Mouse (Mus musculus) lung, embryonic 14.5 days (tissue): Measurements from ENCODE around the gene Mthfd2l. TPM values are rescaled to one million over a fixed set of nuclear protein-coding genes. Genes with fewer than 3 reads are reported as not detected.

Source experiments
- ATAC-seq: fragments of 200-750 bp; cut with Nextera tagmentation; 2 replicates; pipeline ENCODE4 v1.8.0; 2017; ENCODE audit warnings: mild to moderate bottlenecking, moderate TSS enrichment, moderate library complexity; ENCODE audit not compliant: insufficient read depth
- DNase-seq: peaks from one replicate; pipeline ENCODE4 v3.0.0-alpha.2; 2015
- H3K27ac ChIP-seq: fragments of 300-500 bp; sonication (generic); 2 replicates; pipeline ENCODE4 v1.5.1; 2014; ENCODE audit warnings: low read depth, mild to moderate bottlenecking, moderate library complexity
- H3K27me3 ChIP-seq: fragments of 300-500 bp; sonication (generic); 2 replicates; pipeline ENCODE4 v1.6.1; 2014; ENCODE audit warnings: low read length, control low read depth; ENCODE audit not compliant: insufficient read depth
- H3K36me3 ChIP-seq: fragments of 300-500 bp; sonication (generic); 2 replicates; pipeline ENCODE4 v1.6.1; 2014; ENCODE audit warnings: control low read depth; ENCODE audit not compliant: insufficient read depth
- H3K4me1 ChIP-seq: fragments of 300-500 bp; sonication (generic); 2 replicates; pipeline ENCODE4 v1.6.1; 2014; ENCODE audit warnings: antibody characterized with exemption, control low read depth; ENCODE audit not compliant: insufficient read depth
- H3K4me2 ChIP-seq: fragments of 300-500 bp; sonication (generic); 2 replicates; pipeline ENCODE4 v1.6.1; 2014; ENCODE audit warnings: mild to moderate bottlenecking
- H3K4me3 ChIP-seq: fragments of 300-500 bp; sonication (generic); 2 replicates; pipeline ENCODE4 v1.5.1; 2014; ENCODE audit warnings: low read depth, low read length
- H3K9ac ChIP-seq: fragments of 300-500 bp; sonication (generic); 2 replicates; pipeline ENCODE4 v1.6.1; 2014
- H3K9me3 ChIP-seq: fragments of 300-500 bp; sonication (generic); 2 replicates; pipeline ENCODE4 v1.6.1; 2016; ENCODE audit warnings: low read depth, low read length, control low read depth
- CTCF ChIP-seq: IDR thresholded peaks from 2 replicates; pipeline ENCODE4 v1.5.1; 2016; ENCODE audit warnings: antibody characterized with exemption, low read depth
- whole genome bisulfite sequencing: fragments of 180-500 bp; shearing (Covaris S2); extraction: QIAGEN DNeasy Blood & Tissue Kit; methylation state at CpG from one replicate; pipeline ENCODE4 v1.1.7; 2014; 5-methylcytosine and 5-hydroxymethylcytosine counted together
- polyA plus RNA-seq: library from polyadenylated mRNA; unstranded; fragments of >200 nt; fragmentation: Nextera tagmentation; extraction: Ambion mirVana; gene quantifications from 2 replicates; pipeline ENCODE4 v1.2.1, GENCODE M21; 2014

Gene Mthfd2l
- polyA plus RNA-seq = 49.9 and 51.2 TPM in 2 replicates

GRCm38 (mm10) chr5:90930971-90931851 lies at the start of gene Mthfd2l:
Mthfd2l (plus strand) TSS chr5:90931117.
- Histone ChIP-seq H3K4me1 (no peaks in the 10 kb centered on the region), H3K9me3 (no peaks in the 10 kb centered on the region), H3K36me3 (peaks cover 19% of the 10 kb centered on the region), H3K27me3 (no peaks in the 10 kb centered on the region), H3K4me2 (peak within 1 kb of the TSS; percentile 61), H3K27ac (peak within 1 kb of the TSS; percentile 98), H3K4me3 (peak within 1 kb of the TSS; percentile 70), H3K9ac (peak within 1 kb of the TSS; percentile 96)
- TF ChIP-seq CTCF = peak; percentile 69
- ATAC-seq (peak; percentile 99), DNase-seq (peak; percentile 93)
- under 1% methylated on average over 78 of the region's 79 CpGs for WGBS

GRCm38 (mm10) chr5:90881682-90882081 lies 49.2 kb upstream of the Mthfd2l start:
- H3K27me3 ChIP-seq = no peaks in the 10 kb centered on the region
- ATAC-seq (no peak), DNase-seq (peak; percentile 27)
- H3K36me3 ChIP-seq = no peaks in the 10 kb centered on the region
- H3K9me3 ChIP-seq = no peaks in the 10 kb centered on the region
- no peak for TF ChIP-seq CTCF
- H3K4me2 ChIP-seq = no peak overlapping the region
- no peak overlapping the region for H3K9ac ChIP-seq
- H3K27ac ChIP-seq = no peak overlapping the region
- no peaks in the 10 kb centered on the region for H3K4me1 ChIP-seq
- WGBS = 83% methylated on average over 5 of the region's 5 CpGs
- H3K4me3 ChIP-seq = no peak overlapping the region

DNA sequence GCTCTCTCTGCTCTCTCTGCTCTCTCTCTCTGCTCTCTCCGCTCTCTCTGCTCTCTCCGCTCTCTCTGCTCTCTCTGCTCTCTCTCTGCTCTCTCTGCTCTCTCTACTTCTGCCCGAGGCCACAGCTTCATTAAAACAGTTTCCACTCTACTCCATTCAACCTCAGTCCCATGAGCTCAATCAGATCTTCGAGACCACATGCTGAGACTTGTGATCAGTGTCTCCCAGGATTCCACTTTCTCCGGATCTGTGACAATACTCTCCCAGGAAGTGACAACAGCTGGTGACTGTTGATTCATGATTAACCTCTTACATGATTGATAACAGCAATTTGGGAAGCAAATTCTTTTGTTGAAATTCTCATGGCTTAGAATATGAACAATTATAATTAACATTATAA lies 48.8 kb upstream of the Mthfd2l start:
- ATAC-seq = no peak
- no peak for DNase-seq
- Histone ChIP-seq H3K9me3 (no peaks in the 10 kb centered on the region), H3K27me3 (no peaks in the 10 kb centered on the region), H3K4me3 (no peak overlapping the region), H3K36me3 (no peaks in the 10 kb centered on the region), H3K4me2 (no peak overlapping the region), H3K4me1 (no peaks in the 10 kb centered on the region), H3K27ac (no peak overlapping the region), H3K9ac (no peak overlapping the region)
- 85% methylated on average over 5 of the region's 5 CpGs for WGBS
- no peak for TF ChIP-seq CTCF

- Histone ChIP-seq H3K36me3 (no peaks in the 10 kb centered on the region), H3K27me3 (no peaks in the 10 kb centered on the region), H3K4me1 (no peaks in the 10 kb centered on the region), H3K9me3 (no peaks in the 10 kb centered on the region), H3K4me2 (no peak overlapping the region), H3K27ac (no peak overlapping the region), H3K9ac (no peak overlapping the region), H3K4me3 (no peak overlapping the region)
- ATAC-seq (peak; percentile 85; the same call in 1 of the 2 replicates), DNase-seq (peak; percentile 80)
- TF ChIP-seq CTCF = no peak
- WGBS = 42% methylated on average over 2 of the region's 2 CpGs
Observed at GRCm38 (mm10) chr5:90884628-90885242, 46.2 kb upstream of the Mthfd2l start.

GRCm38 (mm10) chr5:90888661-90889060 lies 42.3 kb upstream of the Mthfd2l start:
- Histone ChIP-seq H3K4me2 (no peak overlapping the region), H3K36me3 (no peaks in the 10 kb centered on the region), H3K4me1 (no peaks in the 10 kb centered on the region; the same call in 1 of the 2 replicates), H3K27me3 (no peaks in the 10 kb centered on the region), H3K9ac (no peak overlapping the region), H3K27ac (no peak overlapping the region), H3K4me3 (no peak overlapping the region), H3K9me3 (no peaks in the 10 kb centered on the region)
- no peak for TF ChIP-seq CTCF
- DNase-seq (no peak), ATAC-seq (no peak)
- 72% methylated on average over 5 of the region's 5 CpGs for WGBS

- H3K4me3 ChIP-seq = peak within 1 kb of the TSS; percentile 46
- no peaks in the 10 kb centered on the region for H3K27me3 ChIP-seq
- WGBS = 4% methylated on average over 30 of the region's 30 CpGs
- H3K36me3 ChIP-seq = no peaks in the 10 kb centered on the region
- H3K4me2 ChIP-seq = peak within 1 kb of the TSS; percentile 76
- ATAC-seq (peak; percentile 85), DNase-seq (peak; percentile 77)
- no peak within 1 kb of the TSS for H3K27ac ChIP-seq
- TF ChIP-seq CTCF = peak; percentile 52
- no peaks in the 10 kb centered on the region for H3K9me3 ChIP-seq
- H3K9ac ChIP-seq = peak within 1 kb of the TSS; percentile 62
- H3K4me1 ChIP-seq = no peaks in the 10 kb centered on the region; the same call in 1 of the 2 replicates
Observed at GRCm38 (mm10) chr5:90890519-90891463, 40.1 kb upstream of the Mthfd2l start, which contains the start of gene Cxcl1. Cxcl1 (plus strand) TSS chr5:90891241.
